Mouse (Mus musculus) heart, postnatal 4 days (tissue): Measurements from ENCODE around the gene Mbd4. TPM values are rescaled to one million over a fixed set of nuclear protein-coding genes. Genes with fewer than 3 reads are reported as not detected.
"Not testable (repeated sequence)": the region's sequence is repeated elsewhere in the genome, so short reads cannot be mapped to it uniquely, and the experiment has no call there.

Experiments
- DNase-seq: peaks from one replicate; pipeline ENCODE4 v3.0.0; 2021
- total RNA-seq, 2 experiments: library from RNA; stranded (reverse); gene quantifications; 2 replicates each; pipeline ENCODE4 v1.2.3; 2021

Gene Mbd4
- total RNA-seq: 1 to 10 TPM; 3.4 to 3.8 TPM

GRCm38 (mm10) chr6:115853091-115853813, at the start of gene Mbd4, which contains the start of gene Ift122:
Gene Mbd4, minus strand, starts transcription at chr6:115853371.
Gene Ift122, plus strand, starts transcription at chr6:115853470.
- peak; percentile 98 for DNase-seq

- no peak for DNase-seq
These were observed 49.4 kb upstream of the Mbd4 start for GRCm38 (mm10) chr6:115902545-115902944.

- peak; percentile 49 for DNase-seq
These were observed 48.3 kb upstream of the Mbd4 start for GRCm38 (mm10) chr6:115901489-115901931.

- peak; percentile 84 for DNase-seq
These were observed 47.9 kb upstream of the Mbd4 start for GRCm38 (mm10) chr6:115901062-115901461.

- no peak for DNase-seq
These were observed 44.9 kb upstream of the Mbd4 start for GRCm38 (mm10) chr6:115897926-115898520.

- no peak for DNase-seq
These were observed 43.9 kb upstream of the Mbd4 start for GRCm38 (mm10) chr6:115897117-115897516.

GRCm38 (mm10) chr6:115896346-115896745, 43.2 kb upstream of the Mbd4 start:
- no peak for DNase-seq

- no peak for DNase-seq
These were observed 39.2 kb upstream of the Mbd4 start for GRCm38 (mm10) chr6:115892363-115892762.

GRCm38 (mm10) chr6:115891497-115892061, 38.4 kb upstream of the Mbd4 start:
- peak; percentile 69 for DNase-seq

- DNase-seq: no peak
These were observed 37.9 kb upstream of the Mbd4 start for GRCm38 (mm10) chr6:115891061-115891460.

- DNase-seq: no peak
These were observed 37.4 kb upstream of the Mbd4 start for GRCm38 (mm10) chr6:115890601-115891000.

GRCm38 (mm10) chr6:115888296-115888695, 35.1 kb upstream of the Mbd4 start:
- DNase-seq: peak; percentile 51

GRCm38 (mm10) chr6:115886894-115887293, 33.7 kb upstream of the Mbd4 start:
- DNase-seq: no peak

- DNase-seq: no peak
These were observed 30.8 kb upstream of the Mbd4 start for GRCm38 (mm10) chr6:115884018-115884417.

GRCm38 (mm10) chr6:115880751-115881150, 27.6 kb upstream of the Mbd4 start:
- DNase-seq: peak; percentile 35

GRCm38 (mm10) chr6:115879736-115880135, 26.6 kb upstream of the Mbd4 start:
- no peak for DNase-seq

- DNase-seq: no peak
These were observed 25.5 kb upstream of the Mbd4 start for GRCm38 (mm10) chr6:115878694-115879093.

- DNase-seq: no peak
These were observed 24.1 kb upstream of the Mbd4 start for GRCm38 (mm10) chr6:115877239-115877638.

- DNase-seq: not testable (repeated sequence)
These were observed 18.1 kb upstream of the Mbd4 start for GRCm38 (mm10) chr6:115871318-115871717.

GRCm38 (mm10) chr6:115867157-115867556, 14.0 kb upstream of the Mbd4 start:
- DNase-seq: not testable (repeated sequence)

GRCm38 (mm10) chr6:115865246-115865645, 12.1 kb upstream of the Mbd4 start:
- DNase-seq: no peak

- no peak for DNase-seq
These were observed 10.2 kb upstream of the Mbd4 start for GRCm38 (mm10) chr6:115863340-115863841.

- DNase-seq: no peak
These were observed 6.9 kb upstream of the Mbd4 start for GRCm38 (mm10) chr6:115860027-115860556.
